Mouse (Mus musculus) T-helper 2 cell (primary cell): Measurements from ENCODE around the gene Bpnt1.

Experiments
- in situ Hi-C: fragments of 300-600 bp; cut with MboI, MseI; formaldehyde crosslinking; loops from one replicate; pipeline ENCODE4 v1.15.1; 2025; ENCODE audit warnings: high pct_unique_total_duplicates

Gene Bpnt1

GRCm38 (mm10) chr1:185331983-185332430, at the start of gene Bpnt1:
TSS of gene Bpnt1 (plus strand) at chr1:185332149.
- in situ Hi-C loops, result no loop called here

- in situ Hi-C loops, result no loop called here
Observed at GRCm38 (mm10) chr1:185282846-185283245, 49.1 kb upstream of the Bpnt1 start.

DNA sequence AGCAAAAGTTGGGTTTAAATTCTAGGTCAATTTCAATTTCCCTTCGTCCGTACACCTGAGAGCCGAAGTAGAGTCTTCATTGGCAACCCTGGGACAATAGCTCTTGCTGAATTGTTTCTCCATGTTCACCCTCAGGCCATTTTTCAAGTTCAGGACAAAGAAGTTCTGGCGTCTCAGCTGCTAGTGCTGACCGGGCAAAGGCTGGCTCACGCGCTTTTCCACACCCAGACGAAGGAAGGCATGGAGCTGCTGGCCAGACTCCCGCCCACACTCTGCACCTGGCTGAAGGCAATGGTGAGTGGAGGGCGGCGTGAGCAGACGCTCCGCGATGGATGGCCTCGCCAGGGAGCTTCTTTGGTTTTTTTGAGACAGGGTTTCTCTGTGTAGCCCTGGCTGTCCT, 48.7 kb upstream of the Bpnt1 start:
- in situ Hi-C loops, result no loop called here

- in situ Hi-C loops, result no loop called here
Observed at GRCm38 (mm10) chr1:185284740-185285139, 47.2 kb upstream of the Bpnt1 start.

GRCm38 (mm10) chr1:185285171-185285570, 46.8 kb upstream of the Bpnt1 start:
- in situ Hi-C loops, result no loop called here

DNA sequence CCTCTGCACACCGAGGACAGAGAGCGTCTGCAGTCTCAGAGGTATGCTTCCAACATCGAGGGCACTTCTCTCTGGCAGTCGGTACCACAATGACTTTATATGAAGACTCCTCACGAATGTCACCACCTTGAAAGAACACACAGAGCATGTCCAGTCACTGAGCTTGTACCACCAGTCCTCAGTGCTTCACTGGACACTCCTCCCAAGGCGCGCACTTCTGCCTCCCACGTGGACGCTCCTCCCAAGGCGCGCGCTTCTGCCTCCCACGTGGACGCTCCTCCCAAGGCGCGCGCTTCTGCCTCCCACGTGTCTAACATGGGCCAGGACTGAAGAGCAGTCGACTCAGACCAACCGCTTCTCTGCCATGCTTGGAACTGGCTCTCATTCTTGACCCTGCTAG, 44.9 kb upstream of the Bpnt1 start:
- in situ Hi-C loops, result no loop called here

- in situ Hi-C loops, result no loop called here
Observed at GRCm38 (mm10) chr1:185289231-185289630, 42.7 kb upstream of the Bpnt1 start.

DNA sequence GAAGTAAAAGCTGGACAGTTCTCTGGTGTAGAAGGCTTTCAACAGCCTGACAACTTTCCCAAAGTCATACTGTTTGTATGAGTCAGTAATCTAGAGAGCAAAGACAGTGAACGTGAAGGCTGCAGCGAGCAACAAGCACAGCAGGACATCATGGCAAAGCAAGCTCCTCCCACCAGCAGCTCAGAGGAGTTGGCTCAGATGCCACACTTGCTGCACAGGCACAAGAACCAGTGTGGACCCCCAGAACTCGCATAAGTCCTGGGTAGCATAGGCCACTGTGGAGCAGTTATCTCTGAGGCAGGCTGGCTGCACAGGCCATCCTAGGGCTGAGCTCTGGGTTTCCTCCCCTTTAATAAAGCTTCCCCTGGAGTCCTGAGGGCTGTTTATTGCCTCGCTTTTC, 40.6 kb upstream of the Bpnt1 start:
- in situ Hi-C loops, result no loop called here

- in situ Hi-C loops, result no loop called here
Observed at GRCm38 (mm10) chr1:185292646-185293360, 39.1 kb upstream of the Bpnt1 start.

- in situ Hi-C loops, result no loop called here
Observed at GRCm38 (mm10) chr1:185296850-185297249, 35.1 kb upstream of the Bpnt1 start.

DNA sequence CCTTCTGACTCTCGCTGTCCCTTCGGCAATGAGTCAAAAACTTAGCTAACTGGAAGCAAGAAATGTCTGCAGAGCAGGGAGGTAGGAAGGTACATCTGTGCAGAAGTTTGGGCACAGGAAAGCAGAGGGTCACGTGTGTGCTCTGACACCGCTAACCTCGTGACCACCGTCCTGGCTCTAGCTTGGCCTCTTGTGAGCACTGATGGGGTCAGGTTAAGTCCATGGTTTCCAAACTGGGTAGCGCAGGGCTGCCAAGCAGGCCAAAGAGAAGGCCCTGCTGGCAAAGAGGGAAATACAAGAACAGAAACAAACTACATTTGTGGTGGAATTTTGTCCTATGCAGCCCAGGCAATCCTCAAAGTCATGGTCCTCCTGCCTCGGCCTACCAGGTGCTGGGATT, 33.5 kb upstream of the Bpnt1 start:
- in situ Hi-C loops, result no loop called here

DNA sequence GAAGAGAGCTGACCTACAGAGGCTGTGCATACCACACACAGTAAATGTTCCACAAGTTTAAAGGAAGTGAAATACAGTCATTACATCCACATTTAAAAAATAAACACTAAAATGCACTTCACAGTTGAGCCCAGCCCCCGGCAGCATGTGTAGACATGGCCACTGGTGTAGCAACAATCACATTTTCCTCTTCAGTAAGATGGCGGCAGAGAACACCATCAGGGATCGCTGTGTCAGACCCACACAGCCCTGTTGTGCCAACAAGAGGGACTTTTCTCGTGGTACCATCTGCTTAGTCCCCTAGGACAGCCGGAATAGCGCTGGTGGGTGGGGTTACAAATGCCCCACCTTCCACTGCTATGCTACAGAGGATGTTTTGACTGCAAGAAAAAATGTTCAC, 29.1 kb upstream of the Bpnt1 start:
- in situ Hi-C loops, result no loop called here

- in situ Hi-C loops, result no loop called here
Observed at GRCm38 (mm10) chr1:185306836-185307235, 25.1 kb upstream of the Bpnt1 start.

GRCm38 (mm10) chr1:185307645-185308044, 24.3 kb upstream of the Bpnt1 start:
- in situ Hi-C loops, result no loop called here

DNA sequence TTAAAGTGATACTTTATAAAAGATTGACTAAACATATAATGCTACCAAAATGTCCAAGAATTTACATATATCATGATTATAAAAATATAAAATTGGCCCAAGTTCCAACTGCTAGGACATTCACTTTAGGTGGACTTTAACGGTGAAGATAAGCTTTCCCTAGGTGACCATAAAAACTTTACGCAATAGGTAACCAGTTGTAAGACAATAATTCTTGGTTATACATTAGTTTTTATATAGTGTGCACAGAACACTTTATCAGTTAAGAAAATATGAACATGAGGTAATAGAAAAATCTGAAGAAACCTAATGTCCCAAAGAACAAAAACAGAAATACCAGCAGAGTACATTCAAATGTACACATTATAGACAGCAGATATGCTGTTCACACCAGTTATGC, 23.6 kb upstream of the Bpnt1 start:
- in situ Hi-C loops, result no loop called here

- in situ Hi-C loops, result no loop called here
Observed at GRCm38 (mm10) chr1:185308908-185309307, 23.0 kb upstream of the Bpnt1 start.

DNA sequence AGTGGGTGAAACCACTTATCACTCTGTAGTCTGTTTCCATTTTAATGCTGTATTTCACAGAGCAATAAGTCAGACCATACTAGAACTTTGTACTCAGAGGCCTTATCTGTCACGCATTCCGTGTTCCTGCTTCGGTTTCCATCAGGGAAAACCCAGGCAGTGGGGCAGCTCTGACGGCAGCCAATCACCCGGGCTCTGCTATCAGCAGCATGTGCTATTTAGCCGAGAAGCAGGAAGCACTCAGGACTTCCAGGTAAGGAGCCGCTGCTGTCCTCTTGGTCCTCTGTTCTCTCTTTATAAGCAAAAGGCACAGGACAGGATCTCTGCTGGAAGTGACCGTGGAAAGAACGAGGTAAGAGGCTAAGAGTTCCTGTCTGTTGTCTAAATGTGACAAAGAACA, 20.0 kb upstream of the Bpnt1 start:
- in situ Hi-C loops, result no loop called here

GRCm38 (mm10) chr1:185314546-185314945, 17.4 kb upstream of the Bpnt1 start:
- in situ Hi-C loops, result no loop called here

- in situ Hi-C loops, result no loop called here
Observed at GRCm38 (mm10) chr1:185315846-185316568, 15.9 kb upstream of the Bpnt1 start.

DNA sequence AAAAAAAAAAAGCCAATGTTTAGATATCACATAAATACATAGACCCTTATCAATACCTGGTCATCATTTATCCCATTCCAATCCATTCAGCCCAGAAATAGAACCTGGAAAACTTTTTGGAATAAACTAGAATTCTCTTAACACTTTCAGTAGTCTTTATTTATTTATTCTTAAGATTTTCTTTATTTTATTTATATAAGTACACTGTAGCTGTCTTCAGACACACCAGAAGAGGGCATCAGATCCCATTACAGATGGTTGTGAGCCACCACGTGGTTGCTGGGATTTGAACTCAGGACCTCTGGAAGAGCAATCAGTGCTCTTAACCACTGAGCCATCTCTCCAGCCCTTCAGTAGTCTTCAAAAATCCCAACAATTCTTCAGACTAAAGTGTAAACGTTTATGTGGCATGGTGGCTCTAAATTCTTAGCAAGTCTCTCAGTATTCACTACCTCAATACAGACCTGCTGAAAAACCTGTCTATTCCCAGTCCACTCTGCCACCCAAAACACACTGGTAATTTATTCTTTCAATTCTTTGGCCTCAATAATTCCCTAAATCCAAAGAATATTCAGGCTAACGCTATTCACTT, 4.1 kb upstream of the Bpnt1 start:
- in situ Hi-C loops, result loop anchor here (5.0 kb wide), 1 partner anchor 34 kb away; the partner anchor contains the start of gene Eprs

DNA sequence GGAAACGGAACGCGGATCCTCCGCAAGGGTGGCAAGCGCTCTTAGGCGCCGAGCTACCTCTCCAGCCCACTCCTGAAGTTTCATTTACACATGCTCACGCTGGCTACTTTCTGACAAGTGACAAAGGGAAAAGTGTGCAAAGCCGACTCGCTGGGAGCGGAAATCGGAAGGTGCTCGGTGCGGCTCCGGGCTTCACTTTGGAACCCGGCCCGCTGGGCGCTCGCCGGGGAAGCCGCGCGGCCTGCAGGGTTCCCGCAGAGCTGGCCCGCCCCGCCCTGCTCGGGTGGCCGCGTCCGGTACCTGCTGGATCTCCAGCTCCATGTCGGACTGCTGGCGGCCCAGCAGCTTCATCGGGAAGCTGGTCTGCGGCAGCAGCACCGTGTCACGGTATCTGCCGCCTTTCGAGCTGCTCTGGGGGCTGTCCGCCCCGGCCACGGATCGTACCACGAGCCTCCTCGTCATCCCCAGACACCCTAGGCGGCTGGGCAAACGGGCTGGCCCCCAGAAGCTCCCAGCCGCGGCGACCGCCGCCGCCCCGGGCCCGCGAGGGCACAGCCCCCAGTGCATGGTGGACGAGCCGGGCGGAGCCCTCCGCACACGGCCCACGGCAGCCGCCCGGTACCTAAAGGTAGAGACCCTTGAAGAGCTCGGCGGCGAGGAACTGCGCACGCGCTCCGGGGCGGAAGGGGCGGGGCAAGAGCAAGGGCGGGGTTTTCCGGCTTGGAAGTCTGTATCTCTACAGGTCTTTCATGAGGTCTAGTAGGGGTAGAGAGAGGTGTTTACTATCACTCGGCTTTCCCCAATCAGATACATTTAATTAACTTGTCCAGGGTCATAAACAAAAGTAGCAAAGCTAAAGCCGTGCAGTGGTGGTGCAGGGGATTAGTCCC, 3.0 kb upstream of the Bpnt1 start, which contains the start of gene Iars2:
Iars2 (minus strand) TSS at position 676 of the 890 bp plus-strand sequence.
- in situ Hi-C loops, result loop anchor here (5.0 kb wide), 1 partner anchor 33 kb away; the partner anchor contains the start of gene Eprs
